Mouse (Mus musculus) kidney, embryonic 14.5 days (tissue): ENCODE data around the gene Dock4. TPM values are rescaled to one million over a fixed set of nuclear protein-coding genes. Genes with fewer than 3 reads are reported as not detected.

Experiments used
- ATAC-seq: fragments of 200-750 bp; cut with Nextera tagmentation; 2 replicates; pipeline ENCODE4 v1.8.0; 2017; ENCODE audit warnings: moderate number of reproducible peaks, mild to moderate bottlenecking, moderate TSS enrichment, moderate library complexity; ENCODE audit not compliant: low FRiP score, low TSS enrichment
- H3K27ac ChIP-seq: fragments of 300-500 bp; sonication (generic); 2 replicates; pipeline ENCODE4 v1.5.1; 2014; ENCODE audit warnings: low read depth, mild to moderate bottlenecking, low read length, moderate library complexity, mixed read lengths
- H3K27me3 ChIP-seq: fragments of 300-500 bp; sonication (generic); 2 replicates; pipeline ENCODE4 v1.6.1; 2014; ENCODE audit warnings: mild to moderate bottlenecking, low read length; ENCODE audit not compliant: control insufficient read depth, insufficient read depth
- H3K36me3 ChIP-seq: fragments of 300-500 bp; sonication (generic); 2 replicates; pipeline ENCODE4 v1.6.1; 2014; ENCODE audit warnings: low read length, mixed read lengths; ENCODE audit not compliant: control insufficient read depth, insufficient read depth
- H3K4me1 ChIP-seq: fragments of 300-500 bp; sonication (generic); 2 replicates; pipeline ENCODE4 v1.6.1; 2014; ENCODE audit warnings: low read length, mixed read lengths; ENCODE audit not compliant: control insufficient read depth, insufficient read depth
- H3K4me2 ChIP-seq: fragments of 300-500 bp; sonication (generic); replicated peaks from 2 replicates; pipeline ENCODE4 v1.6.1; 2014; ENCODE audit warnings: low read depth, mild to moderate bottlenecking, low read length
- H3K4me3 ChIP-seq: fragments of 300-500 bp; sonication (generic); 2 replicates; pipeline ENCODE4 v1.5.1; 2014; ENCODE audit warnings: mild to moderate bottlenecking, low read length
- H3K9ac ChIP-seq: fragments of 300-500 bp; sonication (generic); 2 replicates; pipeline ENCODE4 v1.6.1; 2014; ENCODE audit warnings: low read depth, mild to moderate bottlenecking, low read length, moderate library complexity
- H3K9me3 ChIP-seq: fragments of 300-500 bp; sonication (generic); 2 replicates; pipeline ENCODE4 v1.6.1; 2016; ENCODE audit warnings: low read length; ENCODE audit not compliant: control insufficient read depth
- WGBS: fragments of 180-500 bp; shearing (Covaris S2); extraction: QIAGEN DNeasy Blood & Tissue Kit; methylation state at CpG from one replicate; pipeline ENCODE4 v1.1.7; 2014; 5-methylcytosine and 5-hydroxymethylcytosine counted together
- polyA plus RNA-seq: library from polyadenylated mRNA; unstranded; fragments of >200 nt; fragmentation: Nextera tagmentation; extraction: Ambion mirVana; gene quantifications from 2 replicates; pipeline ENCODE4 v1.2.1, GENCODE M21; 2014

The Dock4 gene
- polyA plus RNA-seq, 1 experiment from 2014 or later = 17.9 TPM

- Histone ChIP-seq H3K27ac (no peak overlapping the region), H3K4me2 (no peak overlapping the region), H3K27me3 (no peaks in the 10 kb centered on the region), H3K4me1 (peaks cover 18% of the 10 kb centered on the region), H3K9me3 (no peaks in the 10 kb centered on the region), H3K4me3 (no peak overlapping the region), H3K9ac (no peak overlapping the region), H3K36me3 (no peaks in the 10 kb centered on the region)
- ATAC-seq = peak; percentile 20; the same call in 1 of the 2 replicates
- WGBS = 44% methylated on average over 15 of the region's 15 CpGs
Measured at GRCm38 (mm10) chr12:40498928-40499626, 53.3 kb downstream of the Dock4 start.

- H3K4me1 ChIP-seq = peaks cover 18% of the 10 kb centered on the region
- H3K9ac ChIP-seq = no peak overlapping the region
- H3K4me3 ChIP-seq = no peak overlapping the region
- ATAC-seq = peak; percentile 35; the same call in 1 of the 2 replicates
- no peaks in the 10 kb centered on the region for H3K27me3 ChIP-seq
- H3K9me3 ChIP-seq = no peaks in the 10 kb centered on the region
- 46% methylated on average over 5 of the region's 5 CpGs for WGBS
- H3K27ac ChIP-seq = no peak overlapping the region
- H3K4me2 ChIP-seq = no peak overlapping the region
- H3K36me3 ChIP-seq = no peaks in the 10 kb centered on the region
Measured at GRCm38 (mm10) chr12:40499627-40500329, 54.0 kb downstream of the Dock4 start.

- H3K4me1 ChIP-seq = peaks cover 18% of the 10 kb centered on the region
- no peak overlapping the region for H3K4me3 ChIP-seq
- no peaks in the 10 kb centered on the region for H3K27me3 ChIP-seq
- no peaks in the 10 kb centered on the region for H3K9me3 ChIP-seq
- no peak overlapping the region for H3K4me2 ChIP-seq
- no peaks in the 10 kb centered on the region for H3K36me3 ChIP-seq
- ATAC-seq = no peak
- 51% methylated on average over 1 of the region's 1 CpGs for WGBS
- no peak overlapping the region for H3K9ac ChIP-seq
- no peak overlapping the region for H3K27ac ChIP-seq
Measured at GRCm38 (mm10) chr12:40501141-40501540, 55.4 kb downstream of the Dock4 start.

GRCm38 (mm10) chr12:40503520-40503919 lies 57.8 kb downstream of the Dock4 start:
- Histone ChIP-seq H3K4me1 (peaks cover 13% of the 10 kb centered on the region), H3K36me3 (no peaks in the 10 kb centered on the region), H3K4me3 (no peak overlapping the region), H3K4me2 (no peak overlapping the region), H3K27me3 (no peaks in the 10 kb centered on the region), H3K27ac (no peak overlapping the region), H3K9ac (no peak overlapping the region), H3K9me3 (no peaks in the 10 kb centered on the region)
- ATAC-seq = no peak; the same call in 1 of the 2 replicates
- 63% methylated on average over 3 of the region's 3 CpGs for WGBS

GRCm38 (mm10) chr12:40504687-40505086 lies 58.9 kb downstream of the Dock4 start:
- no peak overlapping the region for H3K4me3 ChIP-seq
- peaks cover 4% of the 10 kb centered on the region; the same call in 1 of the 2 replicates for H3K4me1 ChIP-seq
- ATAC-seq = no peak
- 90% methylated on average over 3 of the region's 3 CpGs for WGBS
- no peak overlapping the region for H3K4me2 ChIP-seq
- H3K9ac ChIP-seq = no peak overlapping the region
- no peaks in the 10 kb centered on the region for H3K36me3 ChIP-seq
- no peaks in the 10 kb centered on the region for H3K9me3 ChIP-seq
- no peak overlapping the region for H3K27ac ChIP-seq
- H3K27me3 ChIP-seq = no peaks in the 10 kb centered on the region

GRCm38 (mm10) chr12:40507823-40508390 lies 62.2 kb downstream of the Dock4 start:
- Histone ChIP-seq H3K4me1 (no peaks in the 10 kb centered on the region; the same call in 1 of the 2 replicates), H3K27ac (no peak overlapping the region), H3K27me3 (no peaks in the 10 kb centered on the region), H3K36me3 (no peaks in the 10 kb centered on the region), H3K4me2 (no peak overlapping the region), H3K9ac (no peak overlapping the region), H3K9me3 (no peaks in the 10 kb centered on the region), H3K4me3 (no peak overlapping the region)
- ATAC-seq = no peak
- 64% methylated on average over 4 of the region's 4 CpGs for WGBS

- H3K9me3 ChIP-seq = no peaks in the 10 kb centered on the region
- no peak overlapping the region for H3K27ac ChIP-seq
- H3K36me3 ChIP-seq = no peaks in the 10 kb centered on the region
- 63% methylated on average over 8 of the region's 8 CpGs for WGBS
- H3K4me3 ChIP-seq = no peak overlapping the region
- ATAC-seq = no peak
- no peaks in the 10 kb centered on the region for H3K27me3 ChIP-seq
- no peak overlapping the region for H3K4me2 ChIP-seq
- H3K9ac ChIP-seq = no peak overlapping the region
- H3K4me1 ChIP-seq = no peaks in the 10 kb centered on the region; the same call in 1 of the 2 replicates
Measured at GRCm38 (mm10) chr12:40508416-40508815, 62.7 kb downstream of the Dock4 start.

GRCm38 (mm10) chr12:40511643-40512369 lies 66.1 kb downstream of the Dock4 start:
- no peak overlapping the region for H3K9ac ChIP-seq
- no peak overlapping the region for H3K4me2 ChIP-seq
- no peaks in the 10 kb centered on the region; the same call in 1 of the 2 replicates for H3K4me1 ChIP-seq
- H3K27ac ChIP-seq = no peak overlapping the region
- H3K9me3 ChIP-seq = no peaks in the 10 kb centered on the region
- no peak for ATAC-seq
- H3K27me3 ChIP-seq = no peaks in the 10 kb centered on the region
- no peaks in the 10 kb centered on the region for H3K36me3 ChIP-seq
- H3K4me3 ChIP-seq = no peak overlapping the region
- WGBS = 70% methylated on average over 8 of the region's 8 CpGs
